Mouse (Mus musculus) lung, postnatal 0 days (tissue): ENCODE results near the gene Fam229b. TPM values are rescaled to one million over a fixed set of nuclear protein-coding genes. Genes with fewer than 3 reads are reported as not detected.

ENCODE experiments used
- ATAC-seq: fragments of 200-750 bp; cut with Nextera tagmentation; 2 replicates; pipeline ENCODE4 v1.8.0; 2017; ENCODE audit warnings: moderate library complexity
- DNase-seq: peaks from one replicate; pipeline ENCODE4 v3.0.0-alpha.2; 2016; ENCODE audit warnings: low spot score
- H3K27ac ChIP-seq: fragments of 300-500 bp; sonication (generic); 2 replicates; pipeline ENCODE4 v1.5.1; 2014; ENCODE audit warnings: antibody characterized with exemption, mild to moderate bottlenecking, low read length, mixed read lengths
- H3K27me3 ChIP-seq: fragments of 300-500 bp; sonication (generic); replicated peaks from 2 replicates; pipeline ENCODE4 v1.6.1; 2014; ENCODE audit warnings: low read length, mixed read lengths; ENCODE audit not compliant: insufficient read depth
- H3K36me3 ChIP-seq: fragments of 300-500 bp; sonication (generic); 2 replicates; pipeline ENCODE4 v1.6.1; 2014; ENCODE audit warnings: low read length, mixed read lengths; ENCODE audit not compliant: insufficient read depth
- H3K4me1 ChIP-seq: fragments of 300-500 bp; sonication (generic); 2 replicates; pipeline ENCODE4 v1.6.1; 2014; ENCODE audit warnings: antibody characterized with exemption, low read depth, low read length, mixed read lengths; ENCODE audit not compliant: insufficient read depth
- H3K4me2 ChIP-seq: fragments of 300-500 bp; sonication (generic); replicated peaks from 2 replicates; pipeline ENCODE4 v1.6.1; 2014; ENCODE audit warnings: low read depth, mild to moderate bottlenecking, low read length, moderate library complexity, mixed read lengths
- H3K4me3 ChIP-seq: fragments of 300-500 bp; sonication (generic); 2 replicates; pipeline ENCODE4 v1.5.1; 2014; ENCODE audit warnings: low read depth, low read length
- H3K9ac ChIP-seq: fragments of 300-500 bp; sonication (generic); replicated peaks from 2 replicates; pipeline ENCODE4 v1.6.1; 2014; ENCODE audit warnings: low read depth, mild to moderate bottlenecking
- H3K9me3 ChIP-seq: fragments of 300-500 bp; sonication (generic); 2 replicates; pipeline ENCODE4 v1.6.1; 2016; ENCODE audit warnings: low read length, mixed read lengths
- CTCF ChIP-seq: IDR thresholded peaks from 2 replicates; pipeline ENCODE4 v1.5.1; 2016; ENCODE audit warnings: antibody characterized with exemption, mild to moderate bottlenecking
- EP300 ChIP-seq: IDR thresholded peaks from 2 replicates; pipeline ENCODE4 v1.6.1; 2016; ENCODE audit warnings: antibody characterized with exemption, mild to moderate bottlenecking, control low read depth
- WGBS: fragments of 180-500 bp; shearing (Covaris S2); extraction: QIAGEN DNeasy Blood & Tissue Kit; methylation state at CpG from one replicate; pipeline ENCODE4 v1.1.7; 2014; 5-methylcytosine and 5-hydroxymethylcytosine counted together
- polyA plus RNA-seq: library from polyadenylated mRNA; unstranded; fragments of >200 nt; fragmentation: Nextera tagmentation; extraction: Ambion mirVana; gene quantifications from 2 replicates; pipeline ENCODE4 v1.2.1, GENCODE M21; 2015

The Fam229b gene
- 9.0 and 10.2 TPM in 2 replicates for polyA plus RNA-seq

GRCm38 (mm10) chr10:39133462-39134310 lies at the start of gene Fam229b, which contains the start of gene Tube1:
TSS of gene Fam229b (minus strand) at chr10:39133914.
TSS of gene Tube1 (plus strand) at chr10:39133976.
- peak within 1 kb of the TSS; percentile 93 for H3K4me2 ChIP-seq
- DNase-seq (peak; percentile 98), ATAC-seq (peak; percentile 97)
- H3K9me3 ChIP-seq, result no peaks in the 10 kb centered on the region
- peaks cover 3% of the 10 kb centered on the region; the same call in 1 of the 2 replicates for H3K4me1 ChIP-seq
- TF ChIP-seq CTCF (no peak), EP300 (no peak)
- no peak within 1 kb of the TSS for H3K27ac ChIP-seq
- H3K27me3 ChIP-seq, result no peaks in the 10 kb centered on the region
- 3% methylated on average over 47 of the region's 47 CpGs for WGBS
- no peak within 1 kb of the TSS; the same call in 1 of the 2 replicates for H3K9ac ChIP-seq
- H3K36me3 ChIP-seq, result no peaks in the 10 kb centered on the region
- peak within 1 kb of the TSS; percentile 61 for H3K4me3 ChIP-seq

GRCm38 (mm10) chr10:39176981-39177380 lies 43.3 kb upstream of the Fam229b start:
- ATAC-seq (peak; percentile 74), DNase-seq (peak; percentile 52)
- Histone ChIP-seq H3K4me3 (no peak overlapping the region), H3K27me3 (no peaks in the 10 kb centered on the region), H3K36me3 (no peaks in the 10 kb centered on the region), H3K27ac (no peak overlapping the region), H3K9ac (no peak overlapping the region), H3K9me3 (no peaks in the 10 kb centered on the region), H3K4me2 (no peak overlapping the region), H3K4me1 (peaks cover 7% of the 10 kb centered on the region)
- TF ChIP-seq EP300 (peak; percentile 89), CTCF (no peak)
- 52% methylated on average over 5 of the region's 5 CpGs for WGBS

DNA sequence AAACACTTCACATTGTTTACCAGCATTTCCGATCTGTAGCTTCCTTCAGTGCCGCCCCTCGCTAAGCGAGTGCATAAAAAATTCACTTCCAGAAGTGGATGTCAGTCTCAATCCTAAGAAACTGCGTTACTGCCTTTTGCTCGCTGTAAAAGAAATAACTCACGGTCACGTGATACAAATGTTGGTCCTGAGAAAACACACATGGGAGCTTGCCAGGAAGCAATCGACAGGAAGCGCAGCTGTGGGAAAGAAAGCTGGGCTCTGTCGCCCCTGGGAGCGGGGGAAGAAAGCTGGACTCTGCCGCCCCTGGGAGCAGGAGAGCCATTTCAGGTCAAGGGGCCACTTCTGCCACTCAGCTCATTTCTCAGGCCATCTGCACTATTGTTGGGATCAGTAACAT lies 39.4 kb upstream of the Fam229b start:
- H3K4me1 ChIP-seq, result peaks cover 15% of the 10 kb centered on the region
- peak overlapping the region; percentile 42 for H3K4me2 ChIP-seq
- H3K4me3 ChIP-seq, result peak overlapping the region; percentile 14; the same call in 1 of the 2 replicates
- ATAC-seq, result peak; percentile 6; the same call in 1 of the 2 replicates
- no peak overlapping the region for H3K9ac ChIP-seq
- peak overlapping the region; percentile 43 for H3K27ac ChIP-seq
- no peaks in the 10 kb centered on the region for H3K36me3 ChIP-seq
- peak; percentile 80 for DNase-seq
- peak; percentile 26; the same call in 1 of the 2 replicates for TF ChIP-seq EP300
- no peak for TF ChIP-seq CTCF
- 8% methylated on average over 13 of the region's 13 CpGs for WGBS
- H3K27me3 ChIP-seq, result no peaks in the 10 kb centered on the region
- H3K9me3 ChIP-seq, result no peaks in the 10 kb centered on the region

- Histone ChIP-seq H3K4me1 (peaks cover 15% of the 10 kb centered on the region), H3K4me3 (no peak overlapping the region), H3K27me3 (no peaks in the 10 kb centered on the region), H3K36me3 (no peaks in the 10 kb centered on the region), H3K9ac (no peak overlapping the region), H3K4me2 (peak overlapping the region; percentile 72), H3K27ac (peak overlapping the region; percentile 43), H3K9me3 (no peaks in the 10 kb centered on the region)
- ATAC-seq (no peak), DNase-seq (peak; percentile 17)
- 55% methylated on average over 6 of the region's 6 CpGs for WGBS
- TF ChIP-seq CTCF, result no peak
Observed at GRCm38 (mm10) chr10:39172540-39172931, 38.8 kb upstream of the Fam229b start.

DNA sequence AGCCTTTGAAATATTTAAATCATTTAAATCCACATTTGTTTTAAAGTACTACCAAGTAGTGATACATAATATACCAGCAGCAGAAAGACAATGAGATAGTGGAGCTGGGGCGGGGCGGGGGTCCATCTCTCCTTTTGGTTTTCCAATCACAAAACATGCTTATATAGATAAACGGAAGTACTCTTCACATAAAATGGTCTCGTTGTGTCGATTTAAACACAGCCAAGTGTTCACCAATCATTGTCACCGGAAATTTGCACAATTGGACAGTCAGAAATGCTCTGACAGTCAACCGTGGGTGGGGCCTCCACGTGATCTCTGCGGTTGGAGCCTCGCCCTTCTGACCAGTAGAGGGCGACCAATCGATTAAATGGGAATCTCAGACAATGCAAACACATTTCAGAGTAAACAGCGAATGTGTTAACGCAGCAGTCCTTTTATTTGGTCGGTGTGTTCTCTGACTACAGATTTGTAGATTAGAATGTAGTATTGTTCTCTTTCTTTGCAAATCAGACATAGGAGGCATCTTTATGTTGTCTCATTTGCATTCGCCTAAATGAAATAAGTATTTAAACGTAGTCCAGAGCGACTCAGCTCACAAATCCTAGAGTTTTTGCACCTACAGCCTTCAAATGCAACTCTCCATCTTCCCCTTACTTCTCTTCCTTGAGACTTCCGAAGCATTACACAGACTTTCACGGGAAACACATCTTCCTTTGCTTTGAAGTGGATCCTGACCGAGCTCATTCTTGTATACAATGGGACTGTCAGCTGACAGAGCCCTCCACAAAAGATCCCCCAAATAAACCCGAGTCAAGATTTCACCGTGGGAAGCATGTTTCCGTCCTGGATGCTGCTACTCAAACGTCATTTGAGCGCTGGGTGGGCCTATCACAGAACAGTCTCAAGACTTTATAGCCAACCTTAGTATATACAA lies 38.2 kb upstream of the Fam229b start:
- WGBS, result 11% methylated on average over 26 of the region's 26 CpGs
- Histone ChIP-seq H3K4me1 (peaks cover 15% of the 10 kb centered on the region), H3K36me3 (no peaks in the 10 kb centered on the region), H3K9ac (0 out of 2 replicates have a peak overlapping the region, but pooled peaks have one; percentile 9), H3K27me3 (no peaks in the 10 kb centered on the region), H3K4me2 (peak overlapping the region; percentile 72), H3K27ac (peak overlapping the region; percentile 78), H3K4me3 (peak overlapping the region; percentile 43), H3K9me3 (no peaks in the 10 kb centered on the region)
- ATAC-seq (peak; percentile 74), DNase-seq (peak; percentile 94)
- TF ChIP-seq EP300 (no peak), CTCF (peak; percentile 81)
